Mouse (Mus musculus) gastrocnemius, postnatal 14 days (tissue): ENCODE data around the gene Rab39. TPM values are rescaled to one million over a fixed set of nuclear protein-coding genes. Genes with fewer than 3 reads are reported as not detected.

Experiments used
- DNase-seq: peaks from one replicate; pipeline ENCODE4 v3.0.0; 2021; ENCODE audit warnings: mixed read lengths
- intact Hi-C: fragments of 180-260 bp; cut with DNase I; formaldehyde crosslinking; loops from one replicate; pipeline ENCODE4 v1.15.1; 2025; ENCODE audit warnings: low total_unique reads
- total RNA-seq, 2 experiments: library from RNA; stranded (reverse); gene quantifications; 2 replicates each; pipeline ENCODE4 v1.2.3; 2021

Rab39 gene
- total RNA-seq, 2 experiments from 2014 or later = not detected

- intact Hi-C loops = no loop called here
- no peak for DNase-seq
Measured at GRCm38 (mm10) chr9:53634796-53635195, 71.2 kb downstream of the Rab39 start.

Other genes with a start within 250 kb of the Rab39 start
- gene Atm, start 169.5 kb downstream of the Rab39 start, total RNA-seq = 1 to 10 TPM; 6.6 to 7.1 TPM
- 1 to 10 TPM; 5.4 to 6.1 TPM for gene Npat, start 169.2 kb downstream of the Rab39 start, total RNA-seq
- gene Acat1, start 95.8 kb downstream of the Rab39 start, total RNA-seq = 10 to 100 TPM; 77.2 to 88.7 TPM
- 10 to 100 TPM; 52.3 to 53.6 TPM for gene Cul5, start 36.2 kb downstream of the Rab39 start, total RNA-seq
- gene Slc35f2, start 65.3 kb upstream of the Rab39 start, total RNA-seq = not detected
- 10 to 100 TPM in 1 of 2 experiments, 1 to 10 TPM in 1; 2.7 to 16.8 TPM for gene Sln, start 143.9 kb upstream of the Rab39 start, total RNA-seq